Comparison of ENCODE assay signal across 7 mouse cellular contexts in the genomic region with DNA sequence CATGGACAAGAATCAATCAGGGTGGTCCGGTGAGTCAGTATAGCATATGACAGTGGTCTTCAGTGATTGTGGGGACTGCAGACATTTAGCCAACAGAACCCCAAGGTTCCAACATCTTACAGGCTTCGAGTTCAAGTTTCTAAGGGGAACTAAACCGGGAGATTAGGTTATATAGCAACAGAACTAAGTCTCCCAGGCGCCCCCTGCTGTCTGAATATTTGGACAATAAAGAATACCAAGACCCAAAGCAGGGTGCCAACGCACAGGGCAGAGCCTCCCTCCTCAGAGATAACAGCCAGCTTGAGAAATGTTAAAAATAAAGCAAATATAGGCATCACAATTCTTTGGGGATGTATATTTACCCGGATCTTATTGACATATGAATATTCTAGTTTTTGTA. TPM values are rescaled to one million over a fixed set of nuclear protein-coding genes. Genes with fewer than 3 reads are reported as not detected.
DNase-seq lines count a peak whose midpoint lies in the region; TF ChIP-seq lines count a peak whose summit lies in the region.

No protein-coding gene starts in this region.

- peak; percentile 83 to 85 for DNase-seq in B cell, adult 2 months
- peak; percentile 62 to 77 for DNase-seq in CD8-positive naive resting alpha-beta T cell, adult 2 months (ENCODE audit: low read depth in 2 of 2, low spot score in 2 of 2)
- DNase-seq in c-Kit-positive CD71-negative TER-119-negative erythroid progenitor cells, embryonic 14.5 days (ENCODE audit: low read depth) = peak; percentile 51
- DNase-seq in frontal cortex, adult 2 months (ENCODE audit: extremely low spot score in 1 of 2, low spot score in 1 of 2) = peak; percentile 64 to 92
- DNase-seq in layer of hippocampus, adult 2 months (ENCODE audit: low spot score in 2 of 2) = peak; percentile 51 to 80
- peak; percentile 82 for DNase-seq in lung, postnatal 14 days
- DNase-seq in skeletal muscle tissue, adult 2 months (ENCODE audit: low read depth, low spot score) = peak; percentile 19

- H3K27ac ChIP-seq in layer of hippocampus, adult 2 months = no peak overlapping the region

- no peak overlapping the region for H3K4me3 ChIP-seq in layer of hippocampus, adult 2 months

- TF ChIP-seq CTCF in layer of hippocampus, adult 2 months (conservative IDR thresholded peaks at IDR 0.05) = peak; percentile 86

RNA-seq across cellular contexts. Expression of gene Epsti1, which starts 24.0 kb away (rescaled TPM):
- polyA plus RNA-seq in frontal cortex, adult 2 months (2012; rRNA removed) = 0.50 and 0.98 TPM in 2 replicates
- total RNA-seq in layer of hippocampus, adult 2 months (2021) = under 1 TPM in 1 of 2 experiments, not detected in 1; 0.37 TPM

RNA-seq across cellular contexts. Expression of gene Dnajc15, which starts 53.1 kb away (rescaled TPM):
- 26.9 and 27.1 TPM in 2 replicates for polyA plus RNA-seq in frontal cortex, adult 2 months (2012; rRNA removed)
- 10 to 100 TPM; 60.2 to 68.3 TPM for total RNA-seq in layer of hippocampus, adult 2 months (2021)

Comparison
In these comparisons a context has a peak if more than half of its experiments do, and no peak if none do; other contexts are left out.
1. DNase-seq: peak in every context shown above with its lines; median percentile 84 in B cell, adult 2 months; 82 in lung, postnatal 14 days; 78 in frontal cortex, adult 2 months; 70 in CD8-positive naive resting alpha-beta T cell, adult 2 months; 66 in layer of hippocampus, adult 2 months; 51 in c-Kit-positive CD71-negative TER-119-negative erythroid progenitor cells, embryonic 14.5 days; 19 in skeletal muscle tissue, adult 2 months.